Mouse (Mus musculus): Measurements from ENCODE around the gene Ensa. TPM values are rescaled to one million over a fixed set of nuclear protein-coding genes. Genes with fewer than 3 reads are reported as not detected.
"Not testable (repeated sequence)": the region's sequence is repeated elsewhere in the genome, so short reads cannot be mapped to it uniquely, and the experiment has no call there.

Ensa gene
- polyA plus RNA-seq, 1 experiment: 12.4 TPM

GRCm38 (mm10) chr3:95636072-95636471 is 11.3 kb downstream of the Ensa start:
- no peak for DNase-seq (ENCODE audit: low read depth, low spot score)
- WGBS: 56% methylated on average over 4 of the region's 4 CpGs

DNA sequence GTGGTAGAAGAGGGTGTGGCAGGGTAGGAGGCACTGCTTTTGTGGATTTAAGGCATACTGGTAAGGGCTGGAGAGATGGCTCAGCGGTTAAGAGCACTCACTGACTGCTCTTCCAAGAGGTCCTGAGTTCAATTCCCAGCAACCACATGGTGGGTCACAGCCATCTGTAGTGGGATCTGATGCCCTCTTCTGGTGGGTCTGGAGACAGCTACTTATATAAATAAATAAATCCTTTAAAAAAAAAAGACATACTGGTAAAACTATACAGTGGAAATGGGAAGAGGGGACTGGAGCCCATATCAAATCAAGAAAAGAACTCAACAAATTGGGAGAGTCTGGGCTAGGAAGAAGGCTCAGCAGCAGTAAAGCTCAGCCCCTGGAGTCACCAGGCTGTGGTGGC is 14.9 kb downstream of the Ensa start:
- 54% methylated on average over 1 of the region's 1 CpGs for WGBS
- no peak for DNase-seq (ENCODE audit: low read depth, low spot score)

DNA sequence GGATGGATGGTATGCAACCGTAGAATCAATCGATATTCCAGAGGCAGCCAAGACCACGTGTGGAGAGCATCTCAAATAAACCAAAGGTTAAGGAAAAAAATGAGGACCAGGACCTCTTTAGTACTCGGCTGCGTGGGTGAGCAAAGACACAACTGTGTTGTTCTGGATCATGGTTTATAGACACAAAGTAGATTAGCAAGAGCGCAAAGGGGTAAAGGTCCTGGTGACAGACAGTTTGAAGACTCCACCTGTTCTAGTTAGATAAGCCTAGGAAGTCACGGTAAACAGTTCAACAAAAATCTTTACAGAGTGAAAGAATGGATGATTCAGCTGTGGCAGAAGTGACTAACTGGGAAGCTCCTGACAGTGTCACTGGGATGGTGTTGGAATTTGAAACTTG is 18.3 kb downstream of the Ensa start:
- no peak for DNase-seq (ENCODE audit: low read depth, low spot score)
- WGBS: 46% methylated on average over 7 of the region's 7 CpGs

DNA sequence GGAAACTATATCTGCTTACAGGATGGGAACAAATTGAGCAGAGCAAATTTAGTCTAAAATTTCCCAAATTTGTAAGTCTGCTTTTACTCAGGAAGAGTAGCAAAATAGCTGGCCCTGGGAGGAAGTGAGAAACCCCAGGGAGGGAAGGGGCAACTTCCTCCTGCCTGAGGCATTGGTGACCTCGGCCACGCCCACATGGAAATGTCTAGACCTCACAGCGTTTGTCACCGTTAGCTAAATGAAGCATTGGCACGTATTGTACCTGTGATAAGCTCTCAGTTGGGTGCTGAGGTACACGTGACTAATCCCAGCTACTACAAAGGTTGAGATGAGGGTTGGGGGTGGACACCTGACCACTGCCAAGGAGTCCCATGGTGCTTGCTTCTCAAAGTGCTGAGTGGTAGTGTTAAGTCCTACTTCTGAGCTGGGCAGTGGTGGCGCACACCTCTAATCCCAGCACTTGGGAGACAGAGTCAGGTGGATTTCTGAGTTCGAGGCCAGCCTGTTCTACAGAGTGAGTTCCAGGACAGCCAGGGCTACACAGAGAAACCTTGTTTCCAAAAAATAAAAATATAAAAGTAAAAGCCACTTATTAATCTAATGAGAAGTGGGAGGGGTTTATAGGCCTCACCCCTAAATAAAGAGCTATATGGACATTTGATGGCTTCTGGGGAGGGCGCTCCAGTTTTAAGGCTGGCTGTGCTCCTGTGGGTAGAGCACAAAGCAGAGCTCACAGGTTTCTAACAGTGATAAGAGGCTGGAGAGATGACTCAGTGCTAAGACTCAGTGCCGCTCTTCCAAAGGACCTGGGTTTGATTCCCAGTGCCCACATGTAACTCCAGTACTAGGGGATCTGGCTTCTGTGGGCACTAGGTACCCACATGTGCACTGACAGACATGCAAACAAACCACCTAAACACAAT is 20.8 kb downstream of the Ensa start:
- DNase-seq (ENCODE audit: low read depth, low spot score): no peak

DNA sequence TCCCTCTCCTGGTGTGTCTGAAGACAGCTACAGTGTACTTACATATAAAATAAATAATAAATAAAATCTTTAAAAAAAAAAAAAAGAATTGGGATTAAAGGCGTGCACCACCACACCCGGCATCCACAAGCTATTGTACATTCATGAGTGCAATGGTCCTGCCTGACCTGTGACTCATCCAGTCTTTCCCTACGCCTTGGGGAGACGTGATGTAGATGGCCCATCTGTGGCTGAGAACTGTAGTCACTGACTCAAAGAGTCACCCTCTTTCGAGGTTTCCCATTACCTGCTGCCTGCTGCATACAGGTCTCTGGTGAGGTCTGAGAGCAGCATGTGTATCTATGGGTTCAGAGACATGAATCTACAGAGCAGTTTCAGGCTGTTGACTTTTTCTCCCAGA is 23.2 kb downstream of the Ensa start:
- no peak for DNase-seq (ENCODE audit: low read depth, low spot score)
- WGBS: 62% methylated on average over 5 of the region's 5 CpGs

More for the DNA sequence above, 20.8 kb downstream of the Ensa start:
- WGBS: 51% methylated on average over 10 of the region's 10 CpGs

DNA sequence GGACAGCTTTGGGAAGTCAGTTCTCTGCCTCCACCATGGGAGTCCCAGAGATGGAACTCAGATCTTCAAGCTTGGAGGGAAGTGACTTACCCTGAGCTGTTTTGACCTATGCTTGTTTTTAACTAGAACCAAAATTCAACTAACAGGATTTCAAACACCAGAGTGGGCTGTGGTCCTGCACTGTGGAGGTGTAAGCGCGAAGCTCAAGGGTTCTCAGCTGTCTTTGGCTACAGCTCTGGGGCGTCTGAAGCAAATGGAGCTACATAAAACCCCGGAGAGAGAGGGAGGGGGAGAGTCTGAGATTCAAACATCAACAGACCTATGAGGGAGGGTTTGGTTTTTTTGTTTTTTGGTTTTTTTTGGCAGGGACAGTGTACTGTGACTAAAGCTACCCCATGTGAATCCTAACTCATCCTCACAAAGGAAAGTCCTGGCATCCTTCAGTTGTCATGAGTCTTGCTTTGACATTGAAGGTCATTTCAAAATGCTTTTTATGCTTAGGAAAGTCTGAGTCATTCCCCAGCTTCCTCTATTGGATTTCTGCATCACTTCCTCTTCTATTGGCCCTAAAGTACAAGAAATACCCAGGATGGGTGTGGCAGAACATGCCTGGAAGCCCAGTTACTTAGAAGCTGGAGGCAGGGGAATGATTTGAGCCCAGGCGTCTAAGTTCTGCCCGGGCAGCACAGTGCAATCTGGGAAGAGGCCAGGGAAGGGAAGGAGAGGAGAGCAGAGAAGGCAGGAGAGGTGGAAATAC is 25.7 kb downstream of the Ensa start:
- 26% methylated on average over 6 of the region's 6 CpGs for WGBS
- DNase-seq (ENCODE audit: low read depth, low spot score): no peak

- WGBS: 82% methylated on average over 3 of the region's 3 CpGs
- DNase-seq (ENCODE audit: low read depth, low spot score): no peak
These were observed 26.2 kb downstream of the Ensa start for GRCm38 (mm10) chr3:95651033-95651373.

GRCm38 (mm10) chr3:95651391-95652203 is 26.8 kb downstream of the Ensa start:
- WGBS: 83% methylated on average over 16 of the region's 16 CpGs
- no peak for DNase-seq (ENCODE audit: low read depth, low spot score)

DNA sequence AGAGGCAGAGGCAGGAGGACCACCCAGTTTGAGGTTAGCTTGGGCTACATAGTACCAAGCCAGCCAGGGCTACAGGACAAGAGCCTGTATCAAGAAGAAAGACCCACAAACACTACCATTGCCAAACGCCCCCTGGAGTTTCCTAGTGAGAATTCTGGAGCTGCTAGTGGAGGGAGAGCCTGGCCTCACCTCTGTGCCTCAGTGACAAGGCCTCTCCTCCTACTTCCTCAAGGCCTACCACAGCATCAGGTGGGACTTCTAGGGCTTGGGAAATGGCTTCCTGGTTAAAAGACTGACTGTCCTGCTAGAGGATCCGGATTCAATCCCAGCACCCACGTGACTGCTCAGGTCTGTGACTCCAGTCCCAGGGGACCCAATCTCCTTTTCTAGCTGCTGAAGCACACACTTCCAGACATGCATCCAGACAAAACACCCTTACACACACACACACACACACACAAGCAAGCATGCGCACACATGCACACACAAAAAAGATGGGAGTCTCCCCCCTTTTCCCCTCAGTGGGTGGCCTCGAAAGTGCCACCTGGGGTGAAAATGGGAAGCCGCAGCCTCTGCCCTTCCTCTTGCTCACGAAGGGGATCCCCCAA is 27.5 kb downstream of the Ensa start:
- no peak for DNase-seq (ENCODE audit: low read depth, low spot score)

DNA sequence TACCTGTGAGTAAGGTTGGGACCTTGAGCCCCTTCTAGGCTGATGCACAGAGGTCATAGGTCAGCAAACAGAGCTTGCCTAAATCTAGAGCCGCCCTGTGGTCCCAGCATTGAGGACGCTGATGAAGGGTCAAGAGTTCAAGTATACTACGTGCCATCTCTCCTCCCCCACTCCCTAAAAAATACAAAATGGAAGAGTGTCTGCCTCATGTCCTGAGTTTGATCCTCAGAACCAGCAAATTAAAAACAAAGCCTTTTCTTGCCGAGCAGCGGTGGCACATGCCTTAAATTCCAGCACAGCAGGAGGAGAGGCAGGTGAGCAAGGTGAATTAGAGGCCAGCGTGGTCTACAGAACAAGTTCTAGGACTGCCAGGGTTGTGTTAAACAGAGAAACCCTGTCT is 28.1 kb downstream of the Ensa start:
- DNase-seq (ENCODE audit: low read depth, low spot score): no peak
- 75% methylated on average over 6 of the region's 6 CpGs for WGBS

More for the DNA sequence above, 27.5 kb downstream of the Ensa start:
- WGBS: 79% methylated on average over 7 of the region's 7 CpGs

GRCm38 (mm10) chr3:95653473-95654034 is 28.8 kb downstream of the Ensa start:
- WGBS: 24% methylated on average over 11 of the region's 11 CpGs
- DNase-seq (ENCODE audit: low read depth, low spot score): no peak

DNA sequence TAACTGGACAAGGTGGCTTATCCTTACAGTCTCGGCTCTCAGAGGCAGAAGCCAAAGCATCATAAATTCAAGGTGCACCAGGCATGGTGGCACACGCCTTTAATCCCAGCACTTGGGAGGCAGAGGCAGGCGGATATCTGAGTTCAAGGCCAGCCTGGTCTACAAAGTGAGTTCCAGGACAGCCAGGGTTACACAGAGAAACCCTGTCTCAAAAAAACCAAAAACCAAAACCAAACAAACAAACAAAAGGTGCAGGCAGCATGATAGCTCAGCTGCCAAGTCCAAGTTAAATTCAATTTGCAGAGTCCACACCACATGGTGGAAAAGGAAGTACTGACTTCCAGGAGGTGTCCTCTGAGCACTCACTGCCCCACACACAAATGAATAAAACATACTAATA is 29.6 kb downstream of the Ensa start:
- not testable (repeated sequence) for DNase-seq (ENCODE audit: low read depth, low spot score)

DNA sequence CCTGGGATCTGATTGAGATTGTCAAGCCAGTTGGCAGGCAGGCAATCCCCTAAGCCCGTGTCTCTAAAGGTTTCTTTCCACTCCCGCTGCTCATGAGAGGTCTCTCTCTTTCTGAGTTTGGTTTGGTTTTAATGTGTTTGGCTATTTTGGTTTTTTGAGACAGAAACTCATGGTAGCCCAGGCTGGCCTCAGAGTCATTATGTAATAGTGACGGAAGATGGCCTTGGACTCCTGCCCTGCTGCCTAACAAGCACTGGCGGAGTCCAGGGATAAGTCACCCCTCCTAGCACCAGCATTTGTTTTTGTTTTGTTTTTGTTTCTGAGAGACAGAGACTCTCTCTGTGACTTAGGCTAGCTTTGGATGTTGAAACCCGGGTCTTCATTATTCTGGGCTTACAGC is 30.6 kb downstream of the Ensa start:
- WGBS: 59% methylated on average over 5 of the region's 5 CpGs
- no peak for DNase-seq (ENCODE audit: low read depth, low spot score)

More for the DNA sequence above, 29.6 kb downstream of the Ensa start:
- 75% methylated on average over 3 of the region's 3 CpGs for WGBS

- 83% methylated on average over 3 of the region's 3 CpGs for WGBS
- no peak for DNase-seq (ENCODE audit: low read depth, low spot score)
These were observed 32.3 kb downstream of the Ensa start for GRCm38 (mm10) chr3:95657108-95657507.

DNA sequence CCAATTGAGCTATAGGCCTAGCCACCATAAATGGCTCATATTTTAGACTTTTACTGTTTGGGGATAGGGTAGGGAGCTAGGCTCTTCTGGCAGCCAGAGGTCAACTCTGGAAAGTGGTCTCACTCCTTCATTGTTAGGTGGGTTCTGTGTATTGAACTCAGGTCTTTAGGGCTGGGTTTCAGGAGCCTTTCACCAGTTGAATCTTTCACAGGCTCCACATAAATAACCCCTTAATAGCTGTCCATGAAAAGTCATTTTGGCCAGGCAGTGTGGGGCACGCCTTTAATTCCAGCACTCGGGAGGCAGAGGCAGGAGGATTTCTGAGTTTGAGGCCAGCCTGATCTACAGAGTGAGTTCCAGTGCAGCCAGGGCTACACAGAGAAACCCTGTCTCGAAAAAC is 32.9 kb downstream of the Ensa start:
- DNase-seq (ENCODE audit: low read depth, low spot score): no peak
- WGBS: 65% methylated on average over 3 of the region's 3 CpGs

GRCm38 (mm10) chr3:95658236-95658867 is 33.6 kb downstream of the Ensa start, which contains the start of gene Mcl1:
Mcl1 (plus strand) TSS chr3:95658788.
- DNase-seq (ENCODE audit: low read depth, low spot score): no peak
- WGBS: 0% methylated on average over 43 of the region's 43 CpGs

DNA sequence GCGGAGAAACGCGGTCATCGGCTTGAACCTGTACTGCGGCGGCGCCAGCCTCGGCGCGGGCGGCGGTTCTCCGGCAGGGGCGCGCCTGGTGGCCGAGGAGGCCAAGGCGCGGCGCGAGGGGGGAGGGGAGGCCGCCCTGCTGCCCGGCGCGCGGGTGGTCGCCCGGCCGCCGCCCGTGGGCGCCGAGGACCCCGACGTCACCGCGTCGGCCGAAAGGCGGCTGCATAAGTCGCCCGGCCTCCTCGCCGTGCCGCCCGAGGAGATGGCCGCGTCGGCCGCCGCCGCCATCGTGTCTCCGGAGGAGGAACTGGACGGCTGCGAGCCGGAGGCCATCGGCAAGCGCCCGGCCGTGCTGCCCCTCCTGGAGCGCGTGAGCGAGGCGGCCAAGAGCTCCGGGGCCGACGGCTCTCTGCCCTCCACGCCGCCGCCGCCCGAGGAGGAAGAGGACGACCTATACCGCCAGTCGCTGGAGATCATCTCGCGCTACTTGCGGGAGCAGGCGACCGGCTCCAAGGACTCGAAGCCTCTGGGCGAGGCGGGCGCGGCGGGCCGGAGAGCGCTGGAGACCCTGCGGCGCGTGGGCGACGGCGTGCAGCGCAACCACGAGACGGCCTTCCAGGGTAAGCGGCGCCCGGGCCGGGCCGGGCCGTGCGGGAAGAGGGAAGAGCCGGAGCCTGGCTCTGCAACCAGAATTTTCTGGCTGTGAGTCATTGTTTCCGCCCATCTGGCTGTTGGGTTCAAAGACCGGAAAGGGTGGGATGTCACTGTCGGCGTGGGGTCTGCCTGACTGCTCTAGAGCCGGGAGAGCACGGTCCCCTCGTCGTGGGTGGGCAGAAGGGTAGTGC is 34.3 kb downstream of the Ensa start:
- DNase-seq (ENCODE audit: low read depth, low spot score): no peak
- under 1% methylated on average over 112 of the region's 113 CpGs for WGBS

- WGBS: 1% methylated on average over 8 of the region's 8 CpGs
- DNase-seq (ENCODE audit: low read depth, low spot score): no peak
These were observed 35.2 kb downstream of the Ensa start for GRCm38 (mm10) chr3:95659948-95660347.
